Mouse (Mus musculus) forebrain, embryonic 11.5 days (tissue): Measurements from ENCODE around the gene Ces3a. TPM values are rescaled to one million over a fixed set of nuclear protein-coding genes. Genes with fewer than 3 reads are reported as not detected.

Experiments used
- polyA plus RNA-seq: library from polyadenylated mRNA; unstranded; fragments of >200 nt; fragmentation: Nextera tagmentation; extraction: Ambion mirVana; gene quantifications from 2 replicates; pipeline ENCODE4 v1.2.1, GENCODE M21; 2014

The Ces3a gene
- polyA plus RNA-seq, 1 experiment from 2014 or later = not detected

Other genes with a start within 250 kb of the Ces3a start
- 0.31 TPM in 1 of 2 replicates, not detected in the other for gene Ces2b, start 217.0 kb upstream of the Ces3a start, polyA plus RNA-seq
- not detected in 2 replicates for gene Ces2c, start 201.5 kb upstream of the Ces3a start, polyA plus RNA-seq
- gene Ces2e, start 122.3 kb upstream of the Ces3a start, polyA plus RNA-seq = not detected in 2 replicates
- gene Ces2f, start 101.2 kb upstream of the Ces3a start, polyA plus RNA-seq = not detected in 2 replicates
- not detected in 2 replicates for gene Ces2g, start 86.9 kb upstream of the Ces3a start, polyA plus RNA-seq
- gene Ces2h, start 47.7 kb upstream of the Ces3a start, polyA plus RNA-seq = not detected in 2 replicates
- not detected in 2 replicates for gene Ces3b, start 35.2 kb downstream of the Ces3a start, polyA plus RNA-seq
- gene Ces4a, start 83.2 kb downstream of the Ces3a start, polyA plus RNA-seq = not detected in 2 replicates
- gene Cbfb, start 122.1 kb downstream of the Ces3a start, polyA plus RNA-seq = 63.3 and 67.9 TPM in 2 replicates
- gene D230025D16Rik, start 176.5 kb downstream of the Ces3a start, polyA plus RNA-seq = 26.3 and 29.7 TPM in 2 replicates
- 2.9 and 4.3 TPM in 2 replicates for gene B3gnt9, start 206.6 kb downstream of the Ces3a start, polyA plus RNA-seq
- gene Tradd, start 216.0 kb downstream of the Ces3a start, polyA plus RNA-seq = 12.0 and 12.5 TPM in 2 replicates
- 0.53 and 0.69 TPM in 2 replicates for gene Fbxl8, start 216.0 kb downstream of the Ces3a start, polyA plus RNA-seq
- not detected in 2 replicates for gene Hsf4, start 221.2 kb downstream of the Ces3a start, polyA plus RNA-seq
- gene Nol3, start 227.5 kb downstream of the Ces3a start, polyA plus RNA-seq = 1.6 and 2.1 TPM in 2 replicates
- gene 4931428F04Rik, start 241.3 kb downstream of the Ces3a start, polyA plus RNA-seq = 23.4 and 30.3 TPM in 2 replicates
- gene Exoc3l, start 247.5 kb downstream of the Ces3a start, polyA plus RNA-seq = 10.3 TPM in 2 replicates
- gene E2f4, start 249.1 kb downstream of the Ces3a start, polyA plus RNA-seq = 122 and 135 TPM in 2 replicates